Mouse (Mus musculus) right cerebral cortex, postnatal 25 days (tissue): Measurements from ENCODE around the gene Inpp5a.
A peak's percentile ranks its signal among the peaks of the same experiment; 100 is the strongest.

Experiments used
- DNase-seq: peaks from one replicate; pipeline ENCODE4 v3.0.0; 2022

Gene Inpp5a

GRCm38 (mm10) chr7:139388670-139389212 is at the start of gene Inpp5a:
Gene Inpp5a (plus strand): TSS chr7:139389109.
- peak; percentile 98 for DNase-seq

DNA sequence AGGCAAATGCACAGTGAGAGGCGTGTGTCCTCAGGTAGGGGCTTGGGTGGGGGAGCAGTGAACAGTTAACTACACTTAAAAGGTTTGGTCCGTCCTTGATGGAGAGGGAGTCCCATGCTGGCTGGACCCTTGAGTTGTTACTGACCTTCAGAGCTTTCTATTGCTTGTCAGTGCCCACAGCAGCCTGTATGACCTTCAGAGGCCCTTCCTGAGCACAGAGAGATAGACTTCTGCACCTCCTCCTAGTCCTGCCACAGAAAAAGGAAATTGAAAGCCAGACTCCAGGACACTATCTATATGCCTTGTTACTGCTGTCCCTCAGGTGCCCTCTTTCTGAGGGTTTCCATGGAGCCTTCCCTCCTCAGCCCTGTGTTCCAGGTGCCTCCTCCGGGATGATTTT is 49.7 kb upstream of the Inpp5a start:
- DNase-seq: no peak

DNA sequence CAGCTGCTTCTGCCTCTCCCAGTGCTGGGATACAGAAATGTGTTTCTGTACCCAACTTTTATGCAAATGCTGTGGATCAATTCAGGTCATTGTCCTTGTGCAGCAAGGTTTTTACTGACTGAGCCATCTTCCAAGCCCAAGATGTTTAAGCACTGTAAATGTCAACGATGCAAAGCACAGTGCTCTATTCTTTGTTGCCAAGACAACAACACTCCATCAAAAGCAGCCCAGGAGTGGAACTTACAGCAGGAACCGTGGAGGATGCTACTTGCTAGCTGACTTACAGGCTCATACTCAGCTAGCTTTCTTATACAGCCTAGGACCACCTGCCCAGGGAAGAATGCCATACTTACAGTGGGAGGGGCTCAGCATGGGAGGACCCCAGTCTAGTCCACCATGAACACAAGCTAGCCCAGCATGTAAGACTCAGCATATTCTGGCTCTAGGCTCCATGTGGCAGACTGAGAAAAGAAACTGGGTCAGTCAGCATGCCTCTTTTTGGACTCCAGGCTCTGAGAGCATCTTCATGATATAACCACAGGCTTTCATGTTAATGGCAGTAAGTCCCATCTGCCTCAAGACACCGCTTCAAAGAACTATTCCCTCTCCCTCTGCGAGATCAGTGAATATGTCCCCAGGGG is 47.8 kb upstream of the Inpp5a start:
- no peak for DNase-seq

- DNase-seq: no peak
Measured at GRCm38 (mm10) chr7:139342809-139343208, 46.1 kb upstream of the Inpp5a start.

DNA sequence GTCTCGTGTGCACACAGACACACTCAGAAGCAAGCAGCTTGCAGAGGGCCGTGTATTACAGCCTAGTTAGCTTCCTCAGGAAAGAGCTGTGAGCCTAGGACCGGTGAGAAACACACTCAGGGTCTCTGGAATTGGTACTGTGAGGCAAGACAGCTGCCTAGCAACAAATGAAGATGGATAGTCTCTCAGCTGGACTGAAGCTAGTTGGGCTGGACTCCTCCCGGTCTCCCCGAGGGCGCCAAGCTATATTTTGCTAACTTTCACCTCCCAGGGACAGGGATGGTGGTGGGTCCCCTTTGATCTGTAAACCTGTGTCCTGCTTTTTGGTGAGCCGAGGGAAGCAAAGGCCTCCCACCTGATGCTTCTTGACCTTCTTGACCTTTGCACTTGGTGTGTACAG is 41.9 kb upstream of the Inpp5a start:
- no peak for DNase-seq

- peak; percentile 22 for DNase-seq
Measured at GRCm38 (mm10) chr7:139350606-139351005, 38.3 kb upstream of the Inpp5a start.

GRCm38 (mm10) chr7:139354370-139355139 is 34.4 kb upstream of the Inpp5a start:
- no peak for DNase-seq

DNA sequence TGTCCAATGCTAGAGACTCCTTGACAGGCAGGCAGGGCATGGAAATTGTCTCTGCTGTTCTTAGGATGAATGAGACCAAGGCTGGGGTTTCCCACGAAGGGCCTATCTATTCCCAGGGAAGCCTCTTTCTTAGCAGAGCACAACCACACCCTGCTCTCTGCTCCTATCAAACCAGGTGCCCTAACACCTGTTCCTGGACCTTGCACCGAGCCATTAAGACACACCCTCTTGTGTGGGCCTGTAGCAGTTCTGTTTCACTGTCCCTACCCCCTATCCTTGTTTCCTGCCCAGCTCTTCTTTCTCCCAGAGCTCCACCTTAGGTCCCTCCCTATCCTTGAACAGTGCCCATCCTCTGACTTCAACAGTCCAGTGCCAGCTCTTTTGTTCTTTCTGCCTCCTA is 31.9 kb upstream of the Inpp5a start:
- DNase-seq: no peak

DNA sequence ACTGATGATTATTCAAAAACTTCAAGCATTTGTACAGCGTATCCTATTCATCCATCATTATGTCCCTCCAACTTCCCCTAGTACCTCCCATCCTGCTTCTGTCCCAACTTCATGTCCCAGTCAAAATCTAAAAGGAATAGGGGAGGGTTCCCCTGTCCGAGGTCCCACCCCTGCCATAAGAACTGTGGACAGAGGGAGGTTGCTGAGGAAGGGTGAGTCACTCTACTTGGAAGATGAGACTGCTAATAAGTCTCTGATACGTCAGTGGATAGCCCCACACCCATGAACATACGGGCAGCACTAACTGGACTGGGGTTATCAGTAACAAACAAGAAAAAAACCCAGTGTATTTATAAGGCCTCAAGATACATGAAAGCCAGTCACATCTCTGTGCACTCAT is 29.0 kb upstream of the Inpp5a start:
- no peak for DNase-seq

GRCm38 (mm10) chr7:139360890-139361559 is 27.9 kb upstream of the Inpp5a start:
- no peak for DNase-seq

- no peak for DNase-seq
Measured at GRCm38 (mm10) chr7:139361799-139362198, 27.1 kb upstream of the Inpp5a start.

GRCm38 (mm10) chr7:139362514-139362913 is 26.4 kb upstream of the Inpp5a start:
- no peak for DNase-seq

- DNase-seq: no peak
Measured at GRCm38 (mm10) chr7:139363281-139364004, 25.5 kb upstream of the Inpp5a start.

- DNase-seq: peak; percentile 61
Measured at GRCm38 (mm10) chr7:139364005-139364557, 24.8 kb upstream of the Inpp5a start.

- no peak for DNase-seq
Measured at GRCm38 (mm10) chr7:139364936-139365830, 23.7 kb upstream of the Inpp5a start.

- DNase-seq: no peak
Measured at GRCm38 (mm10) chr7:139366131-139366530, 22.8 kb upstream of the Inpp5a start.

GRCm38 (mm10) chr7:139366549-139366948 is 22.4 kb upstream of the Inpp5a start:
- DNase-seq: no peak

DNA sequence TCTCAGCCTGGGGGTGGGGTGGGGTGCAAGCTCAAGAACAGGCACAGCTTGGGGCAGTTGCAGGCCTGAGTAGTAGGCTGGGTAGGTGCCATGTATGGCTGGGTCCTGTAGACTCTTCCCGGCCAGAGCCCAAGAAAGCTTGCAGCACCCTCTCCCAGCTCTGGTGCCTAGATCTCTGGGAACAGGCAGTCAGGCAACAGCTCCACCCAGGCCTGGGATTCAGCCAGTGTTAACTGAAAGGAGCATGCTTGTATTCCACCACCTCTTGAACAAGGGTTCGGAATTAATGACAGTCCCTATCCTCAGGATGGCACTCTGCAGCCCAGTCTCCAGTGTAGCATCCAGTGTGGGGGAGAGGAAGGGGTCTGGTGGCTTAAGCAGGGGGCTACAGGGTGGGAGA is 20.7 kb upstream of the Inpp5a start:
- no peak for DNase-seq

- DNase-seq: peak; percentile 31
Measured at GRCm38 (mm10) chr7:139368722-139369380, 20.1 kb upstream of the Inpp5a start.

GRCm38 (mm10) chr7:139369501-139370088 is 19.3 kb upstream of the Inpp5a start:
- no peak for DNase-seq

DNA sequence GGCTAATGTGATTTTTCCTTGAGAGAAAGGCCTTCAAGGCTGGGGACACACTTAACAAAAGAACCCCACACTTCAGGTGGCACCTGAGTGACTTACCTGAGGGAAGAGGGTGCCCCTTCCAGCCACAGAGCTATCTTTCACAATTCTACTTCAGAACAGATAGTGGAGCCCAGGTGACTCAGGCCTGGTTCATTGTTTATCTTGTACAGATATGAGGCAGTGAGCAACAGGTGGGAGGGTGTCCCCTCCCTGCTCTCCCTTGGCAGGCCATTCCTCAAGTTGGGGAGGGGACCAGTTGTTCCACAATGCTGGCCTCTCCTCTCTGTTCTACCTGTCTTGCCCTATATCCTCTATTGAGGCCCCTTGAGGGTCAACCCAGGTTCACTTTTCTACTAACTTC is 17.5 kb upstream of the Inpp5a start:
- DNase-seq: no peak
